Mouse (Mus musculus) CD4-positive, CD25-positive, alpha-beta regulatory T cell, adult 2 months (primary cell): ENCODE results near the gene Nrp2.

Experiments
- DNase-seq: peaks from one replicate; pipeline ENCODE4 v3.0.0-alpha.2; 2012; ENCODE audit warnings: low read depth, low spot score

Nrp2 gene

DNA sequence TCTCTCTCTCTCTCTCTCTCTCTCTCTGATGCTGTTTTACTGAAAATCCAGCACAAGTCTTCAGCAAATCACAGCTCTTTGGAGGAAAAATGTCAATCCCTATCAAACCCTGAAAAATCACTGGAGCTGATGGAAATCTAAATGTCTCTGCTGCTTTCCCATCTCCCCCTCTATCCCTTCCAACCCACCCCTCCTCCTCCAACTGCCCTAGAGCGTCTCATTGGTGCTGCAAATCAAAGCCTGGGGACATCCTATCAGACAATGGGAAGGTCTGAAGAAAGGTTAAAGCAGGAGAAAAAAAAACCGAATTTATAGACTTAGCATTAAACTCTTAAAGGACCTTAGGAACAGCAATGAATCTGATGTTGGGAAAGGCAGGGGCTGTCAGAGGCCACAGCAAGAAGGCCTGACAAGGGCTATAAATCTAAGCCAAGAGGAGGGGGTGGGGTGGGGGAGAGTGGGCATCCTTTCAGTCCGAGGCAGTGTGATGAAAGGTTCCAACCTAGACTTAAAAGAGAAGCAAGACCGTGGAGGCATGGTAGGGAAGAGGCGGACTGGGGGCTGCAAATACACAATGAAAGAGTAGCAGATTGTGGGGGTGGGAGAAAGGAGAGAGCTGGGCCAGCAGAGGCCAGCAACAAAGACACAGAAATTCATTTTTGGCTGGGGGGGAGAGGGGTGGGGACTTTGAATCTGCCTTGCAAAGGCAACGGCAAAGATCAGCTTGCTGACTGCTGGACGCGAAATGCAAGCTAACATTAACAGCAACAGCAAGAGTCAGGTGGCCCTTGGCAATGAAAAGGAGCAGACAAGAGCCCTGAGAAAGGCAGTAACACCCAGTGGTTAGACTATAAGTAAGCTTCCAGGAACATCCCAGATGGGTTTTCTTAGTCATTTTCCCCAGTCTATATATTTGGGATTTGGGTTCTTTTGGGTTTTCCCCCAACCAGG lies 148.2 kb downstream of the Nrp2 start:
- no peak for DNase-seq

DNA sequence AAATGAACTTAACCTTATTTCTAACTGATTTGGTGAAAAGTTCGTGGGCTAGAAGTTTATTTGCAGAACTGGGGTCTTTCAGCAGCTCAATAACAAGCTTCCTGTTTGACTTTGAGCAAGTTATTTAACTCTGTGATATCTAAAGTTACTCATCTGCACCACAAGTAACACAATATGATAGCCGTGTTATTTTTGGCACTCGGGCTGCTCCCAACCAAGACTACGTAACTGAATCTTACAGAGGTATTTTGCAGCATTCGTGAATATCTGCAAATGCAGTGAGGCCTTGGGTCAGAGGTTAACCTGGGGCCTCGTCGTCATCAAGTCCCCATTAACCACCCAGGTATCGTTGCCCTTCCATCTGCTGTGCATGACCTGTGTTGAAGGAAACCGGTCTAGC lies 150.3 kb downstream of the Nrp2 start:
- no peak for DNase-seq

DNA sequence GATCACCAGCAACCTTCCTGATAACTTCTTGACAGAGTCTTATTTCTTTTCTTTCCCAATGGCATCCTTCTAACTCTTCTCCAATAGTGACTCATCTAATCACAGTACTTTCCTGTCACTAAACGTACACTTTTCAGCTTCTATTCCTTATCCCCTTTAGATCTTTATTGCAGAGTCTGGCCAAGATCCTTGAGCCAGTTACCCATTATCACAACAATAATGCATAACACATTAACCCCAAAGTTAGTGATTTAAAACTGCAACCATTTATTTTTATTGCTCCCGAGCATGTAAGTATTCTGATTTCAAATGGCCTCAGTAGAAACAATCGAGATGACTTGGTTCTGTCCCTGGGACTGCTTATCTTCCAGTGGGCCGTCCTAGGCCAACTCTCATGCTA lies 150.9 kb downstream of the Nrp2 start:
- no peak for DNase-seq

DNA sequence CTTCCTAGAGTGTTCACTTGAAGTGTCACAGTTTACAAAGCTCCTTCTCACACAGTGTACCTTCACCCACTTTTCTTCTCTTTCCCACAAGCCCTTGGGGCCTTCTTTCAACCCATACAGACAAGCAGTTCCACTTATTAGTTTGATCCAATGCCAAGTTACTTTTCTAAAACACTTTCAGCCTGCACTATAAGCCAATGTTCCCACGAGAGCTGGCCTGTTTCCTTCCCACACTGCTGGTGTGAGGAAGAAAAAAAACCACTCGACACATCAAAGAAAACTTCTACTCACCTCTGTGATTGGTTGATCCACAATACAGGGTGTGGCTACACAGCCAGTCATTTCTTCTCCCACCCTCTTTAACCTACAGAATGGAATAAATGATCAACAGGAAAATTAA lies 156.0 kb downstream of the Nrp2 start:
- no peak for DNase-seq

DNA sequence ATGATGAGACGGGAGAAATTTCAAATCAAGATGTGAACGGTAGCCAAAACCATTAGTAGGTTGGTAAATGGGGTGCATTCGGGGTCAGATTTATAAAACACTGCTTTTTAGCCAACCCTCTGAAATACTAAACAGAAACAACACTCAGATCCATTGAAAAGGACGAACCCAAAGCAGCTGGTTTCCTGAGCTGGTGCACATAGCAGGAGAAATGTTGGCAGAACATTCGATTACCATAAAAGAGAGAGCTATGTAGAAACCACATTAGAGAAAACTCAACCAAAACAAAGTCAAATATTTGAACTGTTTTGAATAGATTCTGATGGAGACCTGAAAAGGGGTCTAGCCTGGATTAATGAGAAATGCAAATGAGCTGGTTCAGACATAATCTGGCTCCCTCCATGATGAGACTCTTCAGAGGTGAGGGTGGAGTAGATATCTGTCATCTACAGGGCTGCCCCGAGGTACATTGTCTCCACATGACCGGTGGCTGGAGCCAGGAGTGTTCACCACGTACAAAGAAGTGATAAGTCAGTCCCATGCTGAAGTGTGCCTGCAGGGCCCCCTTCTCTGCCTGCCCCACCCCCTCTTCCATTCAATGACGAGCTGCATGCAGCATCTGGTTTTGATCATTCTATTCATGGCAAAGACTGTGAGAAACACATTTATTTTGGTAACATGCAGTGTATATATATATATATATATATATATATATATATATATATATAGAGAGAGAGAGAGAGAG lies 156.6 kb downstream of the Nrp2 start:
- DNase-seq, result no peak

DNA sequence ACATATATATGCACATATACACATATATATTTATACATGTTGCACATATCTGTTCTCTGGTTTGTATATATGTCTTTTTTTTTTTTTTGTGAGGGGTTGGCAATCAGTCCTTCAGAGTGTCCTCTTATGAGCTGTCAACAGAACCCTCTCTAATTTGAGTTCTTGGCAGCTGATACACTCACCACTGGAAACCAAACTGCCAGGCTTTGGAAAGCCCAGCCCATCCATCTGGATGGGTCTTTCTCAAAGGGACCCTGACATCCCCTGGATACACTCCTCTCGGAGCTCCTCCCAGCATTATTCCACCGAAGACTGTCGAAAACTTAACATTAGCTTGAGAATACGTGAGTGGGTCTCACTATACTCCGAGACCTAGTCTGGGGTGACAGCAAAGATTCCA lies 157.2 kb downstream of the Nrp2 start:
- DNase-seq, result no peak

DNA sequence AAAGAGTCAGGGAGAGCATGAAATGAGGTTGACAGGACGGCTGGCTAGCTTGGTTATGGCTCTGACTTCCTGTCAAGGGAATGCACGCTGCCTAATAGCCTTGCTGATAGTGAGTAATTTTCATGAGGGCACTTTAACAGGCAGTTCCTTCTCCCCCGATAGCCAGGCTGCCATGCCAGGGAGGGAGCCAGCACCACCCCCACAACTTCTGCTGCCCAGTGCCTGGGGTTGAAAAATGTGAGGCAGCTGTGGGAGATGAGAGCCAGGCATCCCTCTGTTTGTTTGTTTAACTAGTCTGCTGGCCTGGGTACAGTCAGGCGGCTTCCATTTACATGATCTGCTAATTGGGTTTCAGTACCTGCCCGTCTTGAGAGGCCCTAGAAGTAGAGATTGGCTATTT lies 157.7 kb downstream of the Nrp2 start:
- DNase-seq, result no peak
